In genomic region chr15:102145330-102145729, GRCm38 (mm10) we compare ENCODE assay signal across 11 mouse cellular contexts. TPM values are rescaled to one million over a fixed set of nuclear protein-coding genes. Genes with fewer than 3 reads are reported as not detected.
DNase-seq lines count a peak whose midpoint lies in the region; ATAC-seq and TF ChIP-seq lines count a peak whose summit lies in the region.
"Had no signal": no experiment of that assay in that cellular context is flagged by ENCODE, and none has a peak within 500 bp of the region (broad histone marks: within the 10 kb centered on the region; RNA-seq: fewer than 3 reads in every experiment).

No protein-coding gene starts in this region.

- peak overlapping the region; percentile 64 for H3K4me3 ChIP-seq in lung, adult 2 months (replicated peaks; ENCODE audit: extremely low read depth, low read depth, low read length)
- H3K4me3 ChIP-seq in hindbrain, embryonic 12.5 days, result no peak overlapping the region
- no peak overlapping the region for H3K4me3 ChIP-seq in forebrain, embryonic 13.5 days
- H3K4me3 ChIP-seq: neural tube, embryonic 13.5 days had no signal

- no peak overlapping the region for H3K27ac ChIP-seq in hindbrain, embryonic 12.5 days
- H3K27ac ChIP-seq in forebrain, embryonic 13.5 days, result no peak overlapping the region
- H3K27ac ChIP-seq: macrophage; neural tube, embryonic 13.5 days had no signal

- TF ChIP-seq POLR2A in lung, adult 2 months (IDR thresholded peaks at IDR 0.05; ENCODE audit: borderline replicate concordance, extremely low read depth, low read depth, low read length), result no peak

- no peaks in the 10 kb centered on the region for H3K9me3 ChIP-seq in hindbrain, embryonic 12.5 days (replicated peaks)
- no peaks in the 10 kb centered on the region for H3K9me3 ChIP-seq in forebrain, embryonic 13.5 days (replicated peaks)
- H3K9me3 ChIP-seq: neural tube, embryonic 13.5 days had no signal

- H3K27me3 ChIP-seq in hindbrain, embryonic 12.5 days, result peaks cover 42% of the 10 kb centered on the region
- peaks cover 45% of the 10 kb centered on the region for H3K27me3 ChIP-seq in forebrain, embryonic 13.5 days

- DNase-seq in adrenal gland, adult (ENCODE audit: inconsistent age in 2 of 2, low spot score in 1 of 2), result peak; percentile 85 to 91
- DNase-seq in adrenal gland, postnatal 4 days (ENCODE audit: low spot score in 2 of 2), result no peak
- DNase-seq in lung, adult 2 months, result no peak
- DNase-seq in lung, postnatal 10 days, result no peak
- DNase-seq in gastrocnemius, adult 8-10 months (ENCODE audit: low spot score in 2 of 2), result peak; percentile 50 to 55
- peak; percentile 44 for DNase-seq in right cerebral cortex, postnatal 14 days
- DNase-seq: thymus, adult 2 months had no signal

- 0 out of 2 replicates have a peak, but pooled peaks cover 2% of the 10 kb centered on the region for H3K4me1 ChIP-seq in lung, adult 2 months (ENCODE audit: control insufficient read depth, insufficient read depth, low read length)
- H3K4me1 ChIP-seq in hindbrain, embryonic 12.5 days, result peaks cover 7% of the 10 kb centered on the region
- H3K4me1 ChIP-seq in forebrain, embryonic 13.5 days, result peaks cover 9% of the 10 kb centered on the region

- 78% methylated on average over 10 of the region's 10 CpGs for WGBS in lung, adult 2 months
- WGBS in hindbrain, embryonic 12.5 days, result 91% methylated on average over 10 of the region's 10 CpGs
- 90% methylated on average over 10 of the region's 10 CpGs for WGBS in forebrain, embryonic 13.5 days

- H3K9ac ChIP-seq in hindbrain, embryonic 12.5 days, result no peak overlapping the region
- no peak overlapping the region for H3K9ac ChIP-seq in forebrain, embryonic 13.5 days

- no peak overlapping the region for H3K4me2 ChIP-seq in hindbrain, embryonic 12.5 days (replicated peaks)
- H3K4me2 ChIP-seq in forebrain, embryonic 13.5 days, result no peak overlapping the region

- H3K36me3 ChIP-seq in hindbrain, embryonic 12.5 days, result no peaks in the 10 kb centered on the region
- no peaks in the 10 kb centered on the region for H3K36me3 ChIP-seq in forebrain, embryonic 13.5 days (ENCODE audit: poor library complexity, severe bottlenecking)
- H3K36me3 ChIP-seq: neural tube, embryonic 13.5 days had no signal

- ATAC-seq in hindbrain, embryonic 12.5 days (ENCODE audit: low FRiP score), result no peak
- ATAC-seq in forebrain, embryonic 13.5 days, result no peak

- no peak for TF ChIP-seq CTCF in lung, adult 2 months (IDR thresholded peaks at IDR 0.05; ENCODE audit: insufficient read depth, low read length)

RNA-seq across cellular contexts. Expression of gene Igfbp6, which starts 1.2 kb away (rescaled TPM):
- total RNA-seq in adrenal gland, postnatal 4 days (2021), result 10 to 100 TPM; 33.9 to 34.4 TPM
- 337 and 400 TPM in 2 replicates for polyA plus RNA-seq in lung, adult 2 months (2012; rRNA removed)
- 10 to 100 TPM; 14.2 to 49.0 (median 27.1) TPM for total RNA-seq in gastrocnemius, adult 8-10 months (2022)
- 0.42 TPM in 1 of 2 replicates, not detected in the other for polyA plus RNA-seq in hindbrain, embryonic 12.5 days (2016; fragmentation: Nextera tagmentation; extraction: Ambion mirVana)
- 0.37 and 0.40 TPM in 2 replicates for polyA plus RNA-seq in forebrain, embryonic 13.5 days (2015; fragmentation: Nextera tagmentation; extraction: Ambion mirVana)
- polyA plus RNA-seq: macrophage had no signal

RNA-seq across cellular contexts. Expression of gene Soat2, which starts 5.0 kb away (rescaled TPM):
- 1 to 10 TPM in 1 of 2 experiments, under 1 TPM in 1; 0.78 to 3.8 TPM for total RNA-seq in adrenal gland, postnatal 4 days (2021)
- polyA plus RNA-seq in lung, adult 2 months (2012; rRNA removed), result 1.1 and 1.2 TPM in 2 replicates
- total RNA-seq in gastrocnemius, adult 8-10 months (2022), result under 1 TPM in 2 of 4 experiments, not detected in 2; 0.10 to 0.21 TPM
- polyA plus RNA-seq in hindbrain, embryonic 12.5 days (2016; fragmentation: Nextera tagmentation; extraction: Ambion mirVana), result 0.09 TPM in 1 of 2 replicates, not detected in the other
- polyA plus RNA-seq in forebrain, embryonic 13.5 days (2015; fragmentation: Nextera tagmentation; extraction: Ambion mirVana), result 0.10 TPM in 1 of 2 replicates, not detected in the other

RNA-seq across cellular contexts. Expression of gene Spryd3, which starts 9.3 kb away (rescaled TPM):
- total RNA-seq in adrenal gland, postnatal 4 days (2021), result 10 to 100 TPM; 32.5 to 35.9 TPM
- polyA plus RNA-seq in lung, adult 2 months (2012; rRNA removed), result 40.8 and 55.2 TPM in 2 replicates
- 1 to 10 TPM; 6.8 to 8.7 (median 7.3) TPM for total RNA-seq in gastrocnemius, adult 8-10 months (2022)
- polyA plus RNA-seq in hindbrain, embryonic 12.5 days (2016; fragmentation: Nextera tagmentation; extraction: Ambion mirVana), result 28.1 and 29.2 TPM in 2 replicates
- 21.7 and 25.4 TPM in 2 replicates for polyA plus RNA-seq in forebrain, embryonic 13.5 days (2015; fragmentation: Nextera tagmentation; extraction: Ambion mirVana)

RNA-seq across cellular contexts. Expression of gene Tns2, which starts 45.1 kb away (rescaled TPM):
- 10 to 100 TPM; 60.9 to 63.6 TPM for total RNA-seq in adrenal gland, postnatal 4 days (2021)
- polyA plus RNA-seq in lung, adult 2 months (2012; rRNA removed), result 255 and 329 TPM in 2 replicates
- 10 to 100 TPM; 17.3 to 37.7 (median 32.0) TPM for total RNA-seq in gastrocnemius, adult 8-10 months (2022)
- polyA plus RNA-seq in hindbrain, embryonic 12.5 days (2016; fragmentation: Nextera tagmentation; extraction: Ambion mirVana), result 21.8 and 22.7 TPM in 2 replicates
- polyA plus RNA-seq in forebrain, embryonic 13.5 days (2015; fragmentation: Nextera tagmentation; extraction: Ambion mirVana), result 4.5 and 6.7 TPM in 2 replicates

RNA-seq across cellular contexts. Expression of gene Zfp740, which starts 57.7 kb away (rescaled TPM):
- total RNA-seq in adrenal gland, postnatal 4 days (2021), result 100 to 1,000 TPM; 131 to 134 TPM
- polyA plus RNA-seq in lung, adult 2 months (2012; rRNA removed), result 25.8 and 46.6 TPM in 2 replicates
- 10 to 100 TPM; 25.6 to 28.1 (median 26.8) TPM for total RNA-seq in gastrocnemius, adult 8-10 months (2022)
- polyA plus RNA-seq in hindbrain, embryonic 12.5 days (2016; fragmentation: Nextera tagmentation; extraction: Ambion mirVana), result 111 and 113 TPM in 2 replicates
- 90.0 and 98.7 TPM in 2 replicates for polyA plus RNA-seq in forebrain, embryonic 13.5 days (2015; fragmentation: Nextera tagmentation; extraction: Ambion mirVana)

Comparison
In these comparisons a context has a peak if more than half of its experiments do, and no peak if none do; other contexts are left out.
1. DNase-seq: peak in adrenal gland, adult (2 of 2), gastrocnemius, adult 8-10 months (2 of 2) and right cerebral cortex, postnatal 14 days (single experiment); none in adrenal gland, postnatal 4 days (0 of 2), lung, adult 2 months (single experiment) and lung, postnatal 10 days (single experiment).
2. RNA of gene Igfbp6, which starts 1.2 kb away (polyA plus RNA-seq): 337 to 400 TPM in lung, adult 2 months; 0.37 to 0.40 TPM in forebrain, embryonic 13.5 days and 0.42 TPM in hindbrain, embryonic 12.5 days; every median in the first group is over 100 times any median in the second.